Mouse (Mus musculus) lung, adult 2 months (tissue): Measurements from ENCODE around the gene Ak9.
A peak's percentile ranks its signal among the peaks of the same experiment; 100 is the strongest.

Experiments
- CTCF ChIP-seq: fragments of 200-500 bp; IDR thresholded peaks from 2 replicates; pipeline ENCODE4 v1.5.1; 2011; ENCODE audit warnings: mild to moderate bottlenecking, low read length, control low read depth; ENCODE audit not compliant: insufficient read depth
- POLR2A ChIP-seq: fragments of 200-500 bp; IDR thresholded peaks from 2 replicates; pipeline ENCODE4 v1.6.1; 2011; ENCODE audit warnings: low read depth, mild to moderate bottlenecking, control low read depth, low read length, borderline replicate concordance; ENCODE audit errors: extremely low read depth

- TF ChIP-seq CTCF (no peak), POLR2A (peak; percentile 71; the same call in 1 of the 2 replicates)
These were observed 172.6 kb downstream of the Ak9 start, which contains the start of gene Mical1 for GRCm38 (mm10) chr10:41476171-41477017.
